Mouse (Mus musculus) gastrocnemius, adult 8-10 months (tissue): ENCODE results near the gene Prrc2a. TPM values are rescaled to one million over a fixed set of nuclear protein-coding genes. Genes with fewer than 3 reads are reported as not detected.
"Not testable (repeated sequence)": the region's sequence is repeated elsewhere in the genome, so short reads cannot be mapped to it uniquely, and the experiment has no call there.

Source experiments
- DNase-seq, 2 experiments: peaks; one replicate each; pipeline ENCODE4 v3.0.0; 2022; ENCODE audit warnings: low spot score in 2 of 2
- total RNA-seq, 4 experiments: library from RNA; stranded (reverse); gene quantifications; 2 replicates each; pipeline ENCODE4 v1.2.4; 2022

Gene Prrc2a
- total RNA-seq, 4 experiments from 2014 or later, result 90.5 to 98.3 (median 94.6) TPM

GRCm38 (mm10) chr17:35134801-35135590, 29.7 kb downstream of the Prrc2a start, which contains the start of gene Bag6:
Gene Bag6 (plus strand): TSS chr17:35135178.
- peak; percentile 93 to 94 for DNase-seq

DNA sequence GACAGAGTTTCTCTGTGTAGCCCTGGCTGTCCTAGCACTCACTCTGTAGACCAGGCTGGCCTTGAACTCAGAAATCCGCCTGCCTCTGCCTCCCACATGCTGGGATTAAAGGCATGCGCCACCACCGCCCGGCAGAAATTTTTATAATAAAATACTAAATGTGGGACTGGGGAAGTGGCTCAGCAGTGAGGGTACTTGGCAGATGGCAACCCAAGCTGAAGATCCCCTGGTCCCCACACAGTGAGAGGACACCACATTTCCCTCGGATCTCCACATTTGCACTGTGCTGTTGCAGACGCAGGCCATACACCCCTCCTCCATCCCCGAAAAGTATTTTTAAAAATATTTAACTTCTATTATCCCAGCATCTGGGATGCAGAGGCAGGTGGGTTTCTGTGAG, 31.2 kb downstream of the Prrc2a start:
- no peak for DNase-seq

GRCm38 (mm10) chr17:35132174-35132560, 32.5 kb downstream of the Prrc2a start:
- DNase-seq, result no peak

DNA sequence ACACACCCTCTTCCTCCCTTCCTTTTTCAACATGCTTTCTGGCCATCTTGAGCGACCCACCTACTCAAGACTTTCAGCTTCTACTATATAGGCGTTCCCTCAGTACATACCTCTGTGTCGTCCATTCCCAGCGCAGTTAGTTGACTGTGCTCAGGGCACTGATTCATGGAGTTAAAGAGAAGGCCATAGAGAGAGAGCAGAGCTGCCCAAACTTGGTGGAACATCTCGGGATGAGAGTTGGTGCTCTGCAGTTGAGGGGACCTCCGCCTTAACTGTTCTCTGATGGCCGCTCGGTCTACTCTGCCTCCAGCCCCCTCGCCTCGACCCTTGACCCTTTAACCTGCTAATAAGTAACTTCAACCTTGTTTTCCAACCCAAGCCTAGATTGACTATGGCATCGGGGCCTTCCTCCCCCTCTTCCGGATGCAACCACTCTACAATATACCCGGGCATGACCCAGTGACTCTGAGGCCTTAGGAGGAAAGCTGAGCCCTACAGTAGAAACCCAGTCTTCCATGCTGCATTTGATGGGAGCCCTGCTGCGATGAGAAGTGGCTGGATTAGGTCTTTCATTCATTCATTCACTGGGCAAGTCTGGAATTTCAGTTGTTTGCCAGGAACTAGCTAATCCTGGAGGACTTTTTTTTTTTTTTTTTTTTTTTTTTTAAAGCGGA, 33.1 kb downstream of the Prrc2a start, which contains the start of gene Apom:
Apom (minus strand) TSS at position 551 of the 674 bp plus-strand sequence.
- DNase-seq, result no peak

GRCm38 (mm10) chr17:35131038-35131437, 33.7 kb downstream of the Prrc2a start:
- DNase-seq, result no peak

DNA sequence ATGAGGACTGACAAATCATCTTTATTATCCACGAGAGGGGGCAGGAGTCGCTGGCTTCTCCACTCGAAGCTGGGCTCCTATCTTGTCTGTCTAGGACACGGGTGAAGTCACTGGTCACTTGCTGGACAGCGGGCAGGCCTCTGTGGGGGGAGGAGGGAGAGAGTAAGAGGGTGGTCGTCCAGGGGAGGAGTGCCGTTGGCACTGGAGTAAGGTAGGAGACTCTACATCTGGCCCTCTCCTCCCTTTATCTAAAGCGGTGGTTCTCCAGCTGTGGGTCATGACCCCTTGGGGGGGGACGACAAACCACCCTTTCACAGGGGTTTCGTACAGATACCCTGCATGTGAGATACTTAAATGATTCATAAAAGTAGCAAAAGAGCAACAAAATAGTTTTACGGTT, 35.7 kb downstream of the Prrc2a start:
- no peak for DNase-seq

DNA sequence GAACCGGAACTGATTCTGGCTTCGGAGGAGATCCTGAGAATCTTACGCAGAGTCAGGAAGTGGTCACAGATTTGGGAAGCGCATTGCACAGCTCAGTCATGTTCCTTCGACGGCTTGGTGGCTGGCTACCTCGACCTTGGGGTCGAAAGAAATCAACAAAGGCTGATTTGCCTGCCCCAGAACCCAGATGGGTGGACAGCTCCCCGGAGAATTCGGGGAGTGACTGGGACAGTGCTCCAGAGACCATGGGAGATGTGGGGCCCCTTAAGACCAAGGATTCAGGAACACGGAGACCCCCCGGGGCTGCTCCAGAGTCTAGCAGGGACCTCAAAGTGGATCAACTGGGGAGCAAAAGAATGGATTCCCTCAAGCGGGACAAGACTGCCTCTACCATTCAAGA, 37.7 kb downstream of the Prrc2a start:
- DNase-seq, result no peak

DNA sequence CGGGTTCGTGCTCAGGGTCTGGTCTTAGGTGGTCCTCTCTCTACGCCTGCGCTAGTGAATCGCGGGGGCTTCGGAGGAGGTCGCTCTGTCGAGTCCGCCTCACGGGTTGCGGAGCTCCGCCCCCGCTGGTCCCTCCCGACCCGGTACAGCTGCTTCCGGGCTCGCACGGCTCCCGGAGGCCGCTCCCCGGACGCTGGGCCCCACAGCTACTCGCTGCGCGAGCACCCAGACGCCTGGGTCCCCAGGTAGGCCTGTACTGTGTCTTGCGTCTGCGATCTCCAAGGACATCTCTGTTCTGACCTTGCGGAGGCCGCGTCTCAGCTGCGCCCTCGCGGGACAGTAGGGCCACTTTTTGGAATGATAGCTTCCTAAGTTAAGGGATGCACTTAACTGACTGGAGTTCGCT, 38.5 kb downstream of the Prrc2a start, which contains the start of gene D17H6S53E:
D17H6S53E (plus strand) TSS at position 168 of the 406 bp plus-strand sequence.
- DNase-seq, result peak; percentile 54 to 67

DNA sequence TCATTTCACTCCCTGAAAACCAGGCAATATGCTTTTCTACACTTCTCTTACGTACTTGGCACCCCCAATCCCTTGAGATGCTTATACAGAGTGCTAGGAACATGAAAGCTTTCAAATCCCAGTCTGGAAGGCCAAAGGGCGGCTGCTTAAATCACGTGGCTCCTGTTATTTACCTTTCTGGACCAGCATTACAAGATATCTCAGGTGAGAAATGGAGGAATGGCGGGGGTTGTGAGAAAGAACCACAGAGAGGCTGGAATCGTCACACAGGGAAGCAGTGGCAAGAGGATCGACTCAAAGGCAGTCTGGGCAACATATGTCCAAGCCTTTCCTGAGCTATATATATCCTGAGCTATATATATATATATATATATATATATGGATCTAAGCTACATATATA, 39.1 kb downstream of the Prrc2a start:
- DNase-seq, result no peak

DNA sequence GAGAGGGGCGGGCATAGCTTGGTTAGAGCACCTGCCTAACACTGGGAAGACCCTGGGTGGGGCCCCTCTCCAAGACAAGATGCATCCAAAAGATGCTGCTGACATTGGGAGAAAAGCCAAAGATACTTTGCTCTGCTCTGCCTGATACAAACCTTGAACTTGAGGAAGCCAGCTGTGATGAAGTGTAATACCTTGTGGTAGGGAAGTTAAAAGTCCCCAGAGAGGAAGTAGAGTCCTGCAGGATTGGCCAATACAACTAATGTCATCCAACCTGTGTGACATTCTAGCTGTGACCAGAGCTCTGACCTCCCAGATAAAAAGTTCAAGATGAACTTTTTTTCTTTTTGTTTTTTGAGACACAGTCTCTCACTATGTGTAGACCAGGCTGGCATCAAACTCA, 39.6 kb downstream of the Prrc2a start:
- no peak for DNase-seq

DNA sequence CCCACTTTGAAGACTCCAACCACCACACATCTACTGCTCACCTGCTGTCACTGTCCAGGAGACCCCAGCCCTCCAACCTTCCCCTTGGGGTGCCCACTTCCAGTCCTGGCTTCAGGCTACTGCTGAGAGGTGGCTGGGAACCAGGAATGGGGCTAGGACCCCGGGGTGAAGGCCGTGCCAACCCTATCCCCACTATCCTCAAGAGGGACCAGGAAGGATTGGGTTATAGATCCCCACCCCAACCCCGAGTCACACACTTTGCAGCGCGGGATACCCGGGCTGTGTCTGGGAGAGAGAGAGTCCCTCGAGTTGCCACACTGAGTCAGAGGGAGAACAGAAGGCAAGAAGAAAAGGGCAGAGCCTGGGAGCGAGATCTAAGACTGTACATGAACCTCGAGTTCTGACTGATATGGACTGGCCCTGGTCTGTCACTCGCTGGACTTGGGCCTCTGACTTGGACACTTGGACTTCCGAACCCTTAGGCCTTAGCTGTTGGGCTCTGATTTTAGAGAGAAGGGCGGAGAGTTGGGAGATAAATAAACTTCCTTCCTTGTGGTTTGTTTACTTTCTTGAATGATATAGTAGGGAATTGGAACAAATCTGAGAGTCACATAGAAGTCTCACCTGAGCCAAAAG, 40.3 kb downstream of the Prrc2a start:
- not testable (repeated sequence) for DNase-seq

DNA sequence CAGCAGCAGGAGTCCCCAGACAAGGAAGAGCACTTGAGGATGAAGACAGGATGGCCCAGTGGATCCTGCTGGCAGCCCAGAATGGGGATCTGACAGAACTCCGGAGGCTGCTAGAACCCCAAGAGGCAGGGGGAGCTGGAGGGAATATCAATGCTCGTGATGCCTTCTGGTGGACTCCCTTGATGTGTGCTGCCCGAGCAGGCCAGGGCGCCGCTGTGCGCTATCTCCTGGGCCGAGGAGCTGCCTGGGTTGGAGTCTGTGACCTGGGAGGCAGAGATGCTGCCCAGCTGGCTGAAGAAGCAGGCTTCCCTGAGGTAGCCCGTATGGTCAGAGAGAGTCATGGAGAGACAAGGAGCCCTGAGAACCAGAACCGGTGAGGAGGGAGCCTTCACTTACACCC, 41.4 kb downstream of the Prrc2a start:
- not testable (repeated sequence) for DNase-seq

DNA sequence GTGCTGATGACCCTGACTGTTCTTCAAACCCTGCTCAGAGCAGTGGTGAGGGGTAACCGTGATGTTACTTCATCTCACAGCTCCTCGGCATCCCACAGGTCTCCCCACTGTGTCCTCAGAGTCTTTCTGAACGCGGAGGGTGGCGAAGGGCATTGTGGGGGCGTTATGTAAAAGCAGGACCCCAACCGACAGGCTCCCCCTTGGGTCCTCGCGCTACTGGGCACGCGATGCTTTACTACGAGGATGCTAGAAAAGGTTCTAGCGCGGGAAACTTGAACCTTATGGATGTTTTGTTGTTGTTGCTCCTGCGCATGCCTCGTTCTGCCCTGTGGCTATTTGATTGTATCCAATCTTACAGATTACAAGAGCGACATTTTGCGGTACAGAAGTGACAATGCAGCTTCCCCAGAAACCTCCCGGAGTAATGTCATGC, 42.8 kb downstream of the Prrc2a start, which contains the start of gene Csnk2b:
Csnk2b (minus strand) TSS at position 183 of the 433 bp plus-strand sequence.
- DNase-seq, result no peak

GRCm38 (mm10) chr17:35121143-35121799, 43.4 kb downstream of the Prrc2a start, which contains the start of gene Gpank1:
Gene Gpank1 (plus strand): TSS chr17:35121455.
- peak; percentile 96 to 97 for DNase-seq

DNA sequence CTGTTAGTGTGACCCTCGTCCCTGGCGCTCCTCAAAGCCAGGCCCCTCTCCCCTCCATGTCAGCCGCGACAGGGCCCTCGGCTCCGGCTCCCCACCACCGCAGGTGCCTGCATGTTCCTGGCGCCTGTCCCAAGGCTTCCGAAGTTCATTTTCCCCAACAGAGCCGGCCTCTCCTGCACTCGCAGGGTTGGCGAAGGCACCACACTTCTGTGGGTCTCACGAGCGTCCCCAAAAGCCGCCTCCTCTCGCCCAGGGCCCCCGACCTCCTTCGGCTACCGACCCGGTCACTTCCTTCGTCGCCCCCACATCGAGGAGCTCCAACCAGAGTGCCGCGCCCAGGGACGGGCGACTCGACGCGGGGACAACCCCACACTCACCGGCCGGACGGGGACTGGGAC, 44.0 kb downstream of the Prrc2a start:
- DNase-seq, result peak; percentile 26 to 32

DNA sequence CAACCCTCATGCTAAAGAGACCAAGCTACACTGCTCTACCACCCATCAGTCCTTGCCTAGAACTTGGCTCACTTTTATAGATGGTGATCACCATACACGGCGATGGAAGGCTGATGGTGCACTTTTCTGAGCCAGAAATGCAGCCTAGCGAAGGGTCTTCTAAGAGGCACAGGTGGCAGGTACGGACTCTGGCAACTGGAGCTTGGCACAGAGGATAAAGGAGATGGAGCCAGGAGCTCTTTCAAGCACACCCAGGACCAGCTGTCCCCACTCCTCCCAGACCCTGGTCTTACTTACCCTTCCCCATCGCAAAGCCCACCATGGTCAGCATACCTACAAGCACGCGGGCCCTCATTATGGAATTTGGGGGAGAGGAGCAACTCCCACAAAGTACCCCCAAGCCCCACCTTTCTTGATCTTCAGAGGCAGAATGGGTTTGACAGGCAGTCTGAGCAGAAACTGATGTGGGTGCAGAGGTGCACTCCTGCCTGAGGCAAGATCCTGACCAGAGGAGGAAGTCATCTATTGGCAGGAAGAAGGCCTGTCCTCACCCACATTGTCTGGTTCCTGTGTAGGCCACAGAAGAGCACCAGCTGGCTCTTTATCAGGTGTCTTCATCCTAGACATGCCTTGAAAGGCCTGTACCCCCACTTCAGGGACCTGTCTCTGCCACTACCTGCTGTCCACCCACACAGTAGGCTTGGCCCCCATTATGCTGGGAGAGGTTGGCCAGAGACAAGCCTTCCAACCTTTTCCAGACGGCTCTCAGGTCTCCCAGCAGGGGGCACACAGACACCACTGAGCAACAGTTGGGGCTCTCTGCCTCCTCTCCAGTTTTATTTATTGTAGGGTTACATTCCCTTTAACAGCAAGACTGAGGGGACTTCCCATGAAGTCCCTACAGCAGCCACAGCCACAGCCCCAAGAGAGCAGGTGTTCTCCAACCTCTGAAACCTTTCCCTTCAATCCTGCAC, 49.4 kb downstream of the Prrc2a start, which contains the start of gene Ly6g5b:
Ly6g5b (minus strand) TSS at position 383 of the 974 bp plus-strand sequence.
- DNase-seq, result no peak

DNA sequence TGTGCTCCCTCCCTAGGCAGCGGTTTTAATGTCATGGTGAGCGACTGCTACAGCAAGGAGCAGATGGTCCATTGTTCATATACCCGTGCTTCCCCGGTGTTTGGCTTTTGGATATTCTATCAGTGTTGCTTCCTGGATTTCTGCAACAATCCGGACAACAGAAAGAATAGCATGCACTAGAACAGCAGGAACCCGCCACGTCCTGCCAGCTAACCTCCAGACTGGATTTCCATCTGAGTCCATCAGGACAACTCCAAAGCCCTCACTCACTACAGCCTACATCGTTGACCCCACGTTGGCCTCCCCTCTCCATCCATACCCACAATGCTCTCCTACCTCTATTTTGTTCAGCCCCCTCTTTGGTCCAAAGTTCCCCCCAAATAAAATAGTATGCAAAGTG, 52.9 kb downstream of the Prrc2a start:
- no peak for DNase-seq

DNA sequence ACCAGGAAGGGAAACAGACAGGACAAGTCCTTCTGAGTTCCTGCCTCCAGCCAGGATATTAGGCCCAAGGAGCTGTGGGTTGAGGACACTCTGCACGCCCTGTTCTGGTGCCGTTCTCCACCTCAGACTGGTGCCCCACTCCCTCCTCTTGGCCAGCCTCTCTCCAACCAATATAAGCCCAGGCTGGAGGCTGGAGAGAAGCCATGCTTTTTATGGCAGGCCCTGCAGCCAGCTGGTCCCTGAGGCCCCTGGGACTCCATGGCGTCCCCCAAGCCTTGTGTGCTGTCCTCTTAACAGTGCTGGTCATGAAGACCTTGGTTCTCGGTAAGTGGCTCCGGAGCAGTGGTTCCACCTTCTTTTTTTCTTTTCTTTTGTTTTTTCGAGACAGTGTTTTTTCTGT, 56.6 kb downstream of the Prrc2a start, which contains the start of gene Ly6g5c:
Ly6g5c (plus strand) TSS at position 183 of the 400 bp plus-strand sequence.
- DNase-seq, result no peak

- no peak for DNase-seq
These were observed 58.2 kb downstream of the Prrc2a start for GRCm38 (mm10) chr17:35106522-35106921.
